In genomic region chr16:76153766-76154525, GRCm38 (mm10) we compare ENCODE assay signal across 15 mouse cellular contexts.
DNase-seq lines count a peak whose midpoint lies in the region; ATAC-seq lines count a peak whose summit lies in the region.
"Had no signal": no experiment of that assay in that cellular context is flagged by ENCODE, and none has a peak within 500 bp of the region (broad histone marks: within the 10 kb centered on the region; RNA-seq: fewer than 3 reads in every experiment).

No protein-coding gene starts in this region.

- H3K27ac ChIP-seq in hindbrain, embryonic 13.5 days: no peak overlapping the region
- no peak overlapping the region for H3K27ac ChIP-seq in hindbrain, embryonic 11.5 days (ENCODE audit: low read depth, low read length)
- no peak overlapping the region for H3K27ac ChIP-seq in neural tube, embryonic 14.5 days (ENCODE audit: low read depth, low read length)
- no peak overlapping the region for H3K27ac ChIP-seq in hindbrain, embryonic 16.5 days (ENCODE audit: low read depth, low read length)
- H3K27ac ChIP-seq: heart, embryonic 15.5 days; layer of hippocampus, adult 2 months; neural tube, embryonic 12.5 days; stomach, embryonic 15.5 days had no signal

- no peak overlapping the region for H3K4me2 ChIP-seq in hindbrain, embryonic 13.5 days
- H3K4me2 ChIP-seq in hindbrain, embryonic 11.5 days (replicated peaks; ENCODE audit: low read depth, low read length): no peak overlapping the region
- no peak overlapping the region for H3K4me2 ChIP-seq in neural tube, embryonic 14.5 days (ENCODE audit: low read depth, low read length)
- H3K4me2 ChIP-seq in hindbrain, embryonic 16.5 days (ENCODE audit: low read length): no peak overlapping the region; the same call in 1 of the 2 replicates
- H3K4me2 ChIP-seq: heart, embryonic 15.5 days; neural tube, embryonic 12.5 days; stomach, embryonic 15.5 days had no signal

- no peaks in the 10 kb centered on the region for H3K9me3 ChIP-seq in hindbrain, embryonic 13.5 days
- no peaks in the 10 kb centered on the region for H3K9me3 ChIP-seq in hindbrain, embryonic 11.5 days (ENCODE audit: control insufficient read depth, low read length)
- H3K9me3 ChIP-seq in neural tube, embryonic 14.5 days (ENCODE audit: control insufficient read depth, low read length): no peaks in the 10 kb centered on the region
- H3K9me3 ChIP-seq in hindbrain, embryonic 16.5 days (ENCODE audit: control insufficient read depth, low read length): no peaks in the 10 kb centered on the region
- H3K9me3 ChIP-seq: heart, embryonic 15.5 days; neural tube, embryonic 12.5 days; stomach, embryonic 15.5 days had no signal

- ATAC-seq in hindbrain, embryonic 13.5 days (ENCODE audit: low FRiP score): peak; percentile 39; the same call in 1 of the 2 replicates
- ATAC-seq in hindbrain, embryonic 11.5 days (ENCODE audit: low FRiP score): no peak
- ATAC-seq in neural tube, embryonic 14.5 days (ENCODE audit: low read depth): peak; percentile 65; the same call in 1 of the 2 replicates
- ATAC-seq in hindbrain, embryonic 16.5 days: peak; percentile 68
- ATAC-seq: CD4-positive, CD25-positive, alpha-beta regulatory T cell, adult 4 months; intestine, postnatal 0 days had no signal

- 0 out of 2 replicates have a peak, but pooled peaks cover 4% of the 10 kb centered on the region for H3K4me1 ChIP-seq in hindbrain, embryonic 13.5 days (replicated peaks)
- no peaks in the 10 kb centered on the region for H3K4me1 ChIP-seq in hindbrain, embryonic 11.5 days (replicated peaks; ENCODE audit: control insufficient read depth, insufficient read depth, low read length)
- no peaks in the 10 kb centered on the region for H3K4me1 ChIP-seq in neural tube, embryonic 14.5 days (ENCODE audit: control insufficient read depth, insufficient read depth, low read length)
- H3K4me1 ChIP-seq in hindbrain, embryonic 16.5 days (ENCODE audit: control insufficient read depth, insufficient read depth, low read depth, low read length): no peaks in the 10 kb centered on the region
- H3K4me1 ChIP-seq: heart, embryonic 15.5 days; neural tube, embryonic 12.5 days; stomach, embryonic 15.5 days had no signal

- no peak for DNase-seq in hindbrain, embryonic 11.5 days (ENCODE audit: low spot score)
- no peak for DNase-seq in neural tube, embryonic 10.5 days (ENCODE audit: extremely low spot score, low spot score)
- no peak for DNase-seq in ovary, postnatal 10 days (ENCODE audit: low spot score)
- DNase-seq in B cell, adult 2 months: no peak
- DNase-seq: adrenal gland, adult 2 months; thymus, postnatal 36 days had no signal

- no peaks in the 10 kb centered on the region for H3K36me3 ChIP-seq in hindbrain, embryonic 13.5 days
- no peaks in the 10 kb centered on the region for H3K36me3 ChIP-seq in hindbrain, embryonic 11.5 days (ENCODE audit: control insufficient read depth, insufficient read depth, low read length)
- no peaks in the 10 kb centered on the region for H3K36me3 ChIP-seq in neural tube, embryonic 14.5 days (ENCODE audit: control insufficient read depth, insufficient read depth, low read length)
- H3K36me3 ChIP-seq in hindbrain, embryonic 16.5 days (ENCODE audit: control insufficient read depth, insufficient read depth, low read length): no peaks in the 10 kb centered on the region
- H3K36me3 ChIP-seq: heart, embryonic 15.5 days; neural tube, embryonic 12.5 days; stomach, embryonic 15.5 days had no signal

- no peak overlapping the region for H3K4me3 ChIP-seq in hindbrain, embryonic 13.5 days
- H3K4me3 ChIP-seq in hindbrain, embryonic 11.5 days (ENCODE audit: low read depth, low read length): no peak overlapping the region
- H3K4me3 ChIP-seq in neural tube, embryonic 14.5 days (ENCODE audit: low read depth, low read length): no peak overlapping the region
- no peak overlapping the region for H3K4me3 ChIP-seq in hindbrain, embryonic 16.5 days (ENCODE audit: low read length)
- H3K4me3 ChIP-seq: heart, embryonic 15.5 days; layer of hippocampus, adult 2 months; neural tube, embryonic 12.5 days; stomach, embryonic 15.5 days had no signal

- no peaks in the 10 kb centered on the region for H3K27me3 ChIP-seq in hindbrain, embryonic 13.5 days
- H3K27me3 ChIP-seq in hindbrain, embryonic 11.5 days (ENCODE audit: control insufficient read depth, insufficient read depth, low read length): no peaks in the 10 kb centered on the region
- H3K27me3 ChIP-seq in neural tube, embryonic 14.5 days (ENCODE audit: control insufficient read depth, insufficient read depth, low read length): no peaks in the 10 kb centered on the region
- no peaks in the 10 kb centered on the region for H3K27me3 ChIP-seq in hindbrain, embryonic 16.5 days (replicated peaks; ENCODE audit: control insufficient read depth, insufficient read depth, low read length)
- H3K27me3 ChIP-seq: heart, embryonic 15.5 days; neural tube, embryonic 12.5 days; stomach, embryonic 15.5 days had no signal

- H3K9ac ChIP-seq in hindbrain, embryonic 13.5 days: no peak overlapping the region
- no peak overlapping the region for H3K9ac ChIP-seq in hindbrain, embryonic 11.5 days (ENCODE audit: low read depth, low read length)
- no peak overlapping the region for H3K9ac ChIP-seq in neural tube, embryonic 14.5 days (replicated peaks; ENCODE audit: low read depth, low read length)
- H3K9ac ChIP-seq in hindbrain, embryonic 16.5 days (ENCODE audit: low read depth, low read length): no peak overlapping the region
- H3K9ac ChIP-seq: heart, embryonic 15.5 days; neural tube, embryonic 12.5 days; stomach, embryonic 15.5 days had no signal

- 65% methylated on average over 12 of the region's 12 CpGs for WGBS in hindbrain, embryonic 13.5 days
- WGBS in hindbrain, embryonic 11.5 days: 79% methylated on average over 12 of the region's 12 CpGs
- 64% methylated on average over 12 of the region's 12 CpGs for WGBS in neural tube, embryonic 14.5 days
- WGBS in hindbrain, embryonic 16.5 days: 51% methylated on average over 12 of the region's 12 CpGs
